ENCODE assay signal across 8 mouse cellular contexts in the genomic region with DNA sequence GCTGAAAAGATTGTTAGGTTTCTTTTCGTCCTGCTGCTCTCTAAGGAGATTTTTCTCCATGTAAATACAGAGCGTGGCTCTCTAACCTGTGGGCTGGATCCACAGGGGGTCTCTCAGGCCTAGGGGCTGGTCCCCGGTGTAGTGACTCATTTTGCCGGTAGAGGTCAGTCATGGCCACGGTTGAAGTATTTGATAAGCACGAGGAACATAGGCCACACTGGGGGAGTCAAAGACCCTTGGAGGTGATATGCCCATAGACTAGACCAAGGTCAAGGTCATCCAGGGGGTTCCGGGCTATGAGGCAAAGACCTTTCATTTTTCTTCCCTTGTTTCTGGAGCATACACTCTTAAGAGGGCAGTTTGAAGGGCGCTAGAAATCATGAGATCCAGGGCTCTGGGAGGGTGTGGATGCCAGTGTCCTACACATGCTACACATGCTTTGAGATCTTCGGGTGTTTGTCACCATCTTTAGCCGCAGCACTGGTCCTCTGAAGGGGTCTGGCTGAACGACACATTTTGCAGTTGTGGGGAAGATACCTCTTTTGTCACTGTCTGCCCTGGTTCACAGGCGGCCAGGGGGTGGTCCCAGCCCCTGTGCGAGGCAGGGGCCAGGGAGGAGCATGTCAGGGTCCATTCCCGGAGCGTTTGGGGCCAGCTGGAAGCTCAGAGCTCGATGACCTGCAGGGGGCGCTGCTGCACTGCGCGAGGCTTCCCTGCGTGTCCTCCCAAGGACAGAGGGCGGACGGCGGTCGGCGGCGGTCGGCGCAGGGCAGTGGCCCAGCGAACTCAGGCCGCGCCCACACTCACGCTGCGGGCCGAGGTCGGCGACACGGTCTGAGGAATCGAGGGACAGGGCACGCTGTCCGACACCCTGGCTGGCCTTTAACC.
DNase-seq lines count a peak whose midpoint lies in the region; ATAC-seq lines count a peak whose summit lies in the region.

No protein-coding gene starts in this region.

- peaks cover 12% of the 10 kb centered on the region for H3K4me1 ChIP-seq in megakaryocyte, embryonic 14.5 days

- intact Hi-C loops in gastrocnemius, postnatal 14 days (cut with DNase I; ENCODE audit: low total_unique reads) = no loop called here

- H3K9me3 ChIP-seq in megakaryocyte, embryonic 14.5 days = no peaks in the 10 kb centered on the region

- peak; percentile 96 for ATAC-seq in common myeloid progenitor, adult 5-6 weeks (replicated peaks; ENCODE audit: low read depth, poor library complexity, severe bottlenecking)

- peaks cover 29% of the 10 kb centered on the region for H3K27me3 ChIP-seq in megakaryocyte, embryonic 14.5 days (replicated peaks)

- DNase-seq in adrenal gland, adult 18-20 months (ENCODE audit: low spot score in 2 of 2) = peak; percentile 87 to 89
- DNase-seq in gastrocnemius, postnatal 14 days = peak; percentile 84
- peak; percentile 50 for DNase-seq in induced T-regulatory cell, adult 2 months (ENCODE audit: low read depth)
- DNase-seq in left cerebral cortex, adult 8-10 months (ENCODE audit: low spot score in 2 of 2) = peak; percentile 61 to 91
- peak; percentile 86 for DNase-seq in right cerebral cortex, postnatal 25 days
- DNase-seq in urinary bladder, postnatal 4 days (ENCODE audit: low spot score in 2 of 2) = peak; percentile 75 to 90

- H3K4me3 ChIP-seq in megakaryocyte, embryonic 14.5 days (replicated peaks) = peak overlapping the region; percentile 93

- no peaks in the 10 kb centered on the region for H3K36me3 ChIP-seq in megakaryocyte, embryonic 14.5 days (replicated peaks; ENCODE audit: low read length)

Comparison
In these comparisons a context has a peak if more than half of its experiments do, and no peak if none do; other contexts are left out.
1. Peak in every context shown above with its lines: DNase-seq, ATAC-seq and H3K4me3 ChIP-seq.